Mouse (Mus musculus) kidney, embryonic 16.5 days (tissue): ENCODE measurements around the gene Hhat. TPM values are rescaled to one million over a fixed set of nuclear protein-coding genes. Genes with fewer than 3 reads are reported as not detected.
A peak's percentile ranks its signal among the peaks of the same experiment; 100 is the strongest.

Source experiments
- ATAC-seq: fragments of 200-750 bp; cut with Nextera tagmentation; 2 replicates; pipeline ENCODE4 v1.8.0; 2017; ENCODE audit warnings: moderate TSS enrichment; ENCODE audit not compliant: low FRiP score, low TSS enrichment
- H3K27ac ChIP-seq: fragments of 300-500 bp; sonication (generic); 2 replicates; pipeline ENCODE4 v1.5.1; 2014; ENCODE audit warnings: low read length
- H3K27me3 ChIP-seq: fragments of 300-500 bp; sonication (generic); 2 replicates; pipeline ENCODE4 v1.6.1; 2014; ENCODE audit warnings: low read length, control low read depth, mixed read lengths; ENCODE audit not compliant: insufficient read depth
- H3K36me3 ChIP-seq: fragments of 300-500 bp; sonication (generic); 2 replicates; pipeline ENCODE4 v1.6.1; 2014; ENCODE audit warnings: low read length, control low read depth, mixed read lengths; ENCODE audit not compliant: insufficient read depth
- H3K4me1 ChIP-seq: fragments of 300-500 bp; sonication (generic); 2 replicates; pipeline ENCODE4 v1.6.1; 2014; ENCODE audit warnings: low read length, control low read depth, mixed read lengths; ENCODE audit not compliant: insufficient read depth
- H3K4me2 ChIP-seq: fragments of 300-500 bp; sonication (generic); replicated peaks from 2 replicates; pipeline ENCODE4 v1.6.1; 2014; ENCODE audit warnings: low read depth, low read length
- H3K4me3 ChIP-seq: fragments of 300-500 bp; sonication (generic); 2 replicates; pipeline ENCODE4 v1.5.1; 2014; ENCODE audit warnings: mild to moderate bottlenecking, low read length
- H3K9ac ChIP-seq: fragments of 300-500 bp; sonication (generic); replicated peaks from 2 replicates; pipeline ENCODE4 v1.6.1; 2014; ENCODE audit warnings: low read length
- H3K9me3 ChIP-seq: fragments of 300-500 bp; sonication (generic); 2 replicates; pipeline ENCODE4 v1.6.1; 2016; ENCODE audit warnings: low read length, control low read depth
- WGBS: fragments of 180-500 bp; shearing (Covaris S2); extraction: QIAGEN DNeasy Blood & Tissue Kit; methylation state at CpG from one replicate; pipeline ENCODE4 v1.1.7; 2014; 5-methylcytosine and 5-hydroxymethylcytosine counted together
- polyA plus RNA-seq: library from polyadenylated mRNA; unstranded; fragments of >200 nt; fragmentation: Nextera tagmentation; extraction: Ambion mirVana; gene quantifications from 2 replicates; pipeline ENCODE4 v1.2.1, GENCODE M21; 2015

The Hhat gene
- polyA plus RNA-seq, 1 experiment from 2014 or later, result 17.8 TPM

DNA sequence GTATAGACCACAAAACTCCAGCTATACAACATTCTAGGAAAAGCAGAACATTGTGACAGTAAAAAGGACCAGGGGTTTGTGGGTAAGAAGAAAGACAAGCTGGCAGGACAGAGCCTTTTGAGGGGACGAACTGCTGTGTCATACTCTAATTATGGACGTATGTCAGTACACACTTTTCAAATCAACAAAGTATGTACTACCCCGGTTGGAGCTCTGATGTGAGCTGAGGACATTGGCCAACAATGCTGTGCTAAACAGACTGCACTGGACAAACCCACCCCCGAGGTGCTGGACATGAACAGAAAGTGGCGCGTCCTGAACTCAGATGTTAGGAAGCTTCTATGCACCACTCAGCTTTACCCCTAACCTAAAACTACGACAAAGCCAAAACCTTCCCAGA is 14.3 kb downstream of the Hhat start:
- ATAC-seq, result no peak
- 86% methylated on average over 7 of the region's 7 CpGs for WGBS

DNA sequence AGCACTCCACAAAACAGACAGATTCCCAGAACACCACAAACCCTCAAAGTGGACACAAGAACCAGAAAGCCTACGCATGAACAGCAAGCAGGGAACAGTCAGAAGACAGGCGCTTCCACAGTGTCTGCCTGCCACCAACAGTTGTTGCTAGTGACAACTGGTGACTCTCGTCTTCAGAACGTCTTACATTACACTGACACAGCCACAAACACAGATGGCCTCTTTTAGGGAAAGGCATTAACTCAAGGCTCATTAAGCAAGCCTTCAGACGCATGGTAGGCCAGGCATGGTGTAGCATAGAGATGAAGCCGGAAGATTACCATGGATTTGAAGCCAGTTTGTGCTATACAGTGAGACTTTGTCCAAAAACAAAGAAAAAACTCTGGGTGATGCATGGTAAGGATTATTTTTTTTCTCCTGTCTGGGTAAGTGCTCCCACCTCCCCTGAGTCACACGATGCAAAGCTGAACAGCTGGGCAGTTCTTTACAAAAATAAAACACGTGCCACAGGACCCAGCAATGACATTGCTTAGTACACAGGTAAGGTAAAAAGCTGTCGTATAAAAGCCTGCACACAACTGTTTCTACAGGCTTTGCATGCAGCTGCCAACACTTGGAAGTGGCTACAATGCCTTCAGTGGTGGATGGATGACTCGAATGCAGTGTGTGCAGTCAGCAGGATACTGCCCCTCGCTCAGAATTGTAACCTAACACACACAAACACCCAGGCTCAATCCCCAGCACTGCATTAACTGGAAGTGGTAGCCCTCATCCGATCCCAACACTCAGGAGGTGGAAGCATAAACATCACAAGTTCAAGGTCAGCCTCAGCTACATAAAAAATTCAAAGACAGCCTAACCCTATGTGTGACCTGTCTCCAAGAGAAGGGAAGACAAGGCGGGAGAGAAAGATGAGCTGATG is 15.1 kb downstream of the Hhat start:
- ATAC-seq, result peak; percentile 87
- Histone ChIP-seq H3K4me2 (peak overlapping the region; percentile 7; the same call in 1 of the 2 replicates), H3K27ac (peak overlapping the region; percentile 45), H3K4me1 (peaks cover 24% of the 10 kb centered on the region), H3K4me3 (no peak overlapping the region), H3K27me3 (no peaks in the 10 kb centered on the region), H3K9ac (no peak overlapping the region), H3K36me3 (0 out of 2 replicates have a peak, but pooled peaks cover 3% of the 10 kb centered on the region), H3K9me3 (no peaks in the 10 kb centered on the region)
- WGBS, result 31% methylated on average over 13 of the region's 13 CpGs

More for the DNA sequence above, 14.3 kb downstream of the Hhat start:
- H3K4me3 ChIP-seq, result no peak overlapping the region
- H3K4me1 ChIP-seq, result peaks cover 24% of the 10 kb centered on the region
- H3K27ac ChIP-seq, result no peak overlapping the region
- no peaks in the 10 kb centered on the region for H3K9me3 ChIP-seq
- no peaks in the 10 kb centered on the region for H3K27me3 ChIP-seq
- no peak overlapping the region for H3K4me2 ChIP-seq
- 0 out of 2 replicates have a peak, but pooled peaks cover 3% of the 10 kb centered on the region for H3K36me3 ChIP-seq
- no peak overlapping the region for H3K9ac ChIP-seq

DNA sequence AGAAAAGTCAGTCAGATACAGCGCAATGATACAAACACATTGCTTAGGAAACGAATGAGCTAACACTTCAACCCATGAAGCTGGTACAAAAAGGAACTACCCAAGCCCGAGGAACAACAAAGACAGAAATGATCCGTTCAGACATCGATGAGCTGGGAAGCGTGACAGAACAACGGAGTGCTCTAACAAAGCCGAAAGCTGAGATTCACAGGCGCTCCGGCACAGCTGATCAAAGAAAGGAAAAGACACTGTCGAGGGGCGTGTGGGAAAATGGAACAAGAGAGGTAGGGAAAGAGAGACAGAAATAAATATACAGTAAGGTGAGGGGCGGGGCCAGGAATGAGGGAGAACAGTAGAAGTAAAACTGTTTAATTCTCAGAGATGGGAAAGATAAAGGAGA is 15.8 kb downstream of the Hhat start:
- Histone ChIP-seq H3K27ac (peak overlapping the region; percentile 45), H3K4me3 (no peak overlapping the region), H3K9ac (no peak overlapping the region), H3K4me1 (peaks cover 24% of the 10 kb centered on the region), H3K4me2 (peak overlapping the region; percentile 7; the same call in 1 of the 2 replicates), H3K9me3 (no peaks in the 10 kb centered on the region), H3K36me3 (0 out of 2 replicates have a peak, but pooled peaks cover 3% of the 10 kb centered on the region), H3K27me3 (no peaks in the 10 kb centered on the region)
- ATAC-seq, result no peak
- WGBS, result 54% methylated on average over 13 of the region's 13 CpGs

- H3K9ac ChIP-seq, result no peak overlapping the region
- peaks cover 19% of the 10 kb centered on the region for H3K4me1 ChIP-seq
- H3K4me3 ChIP-seq, result no peak overlapping the region
- 0 out of 2 replicates have a peak, but pooled peaks cover 3% of the 10 kb centered on the region for H3K36me3 ChIP-seq
- no peaks in the 10 kb centered on the region for H3K27me3 ChIP-seq
- no peak for ATAC-seq
- H3K4me2 ChIP-seq, result no peak overlapping the region
- H3K9me3 ChIP-seq, result no peaks in the 10 kb centered on the region
- WGBS, result 93% methylated on average over 4 of the region's 4 CpGs
- H3K27ac ChIP-seq, result no peak overlapping the region
Measured at GRCm38 (mm10) chr1:192754268-192754667, 16.8 kb downstream of the Hhat start.

DNA sequence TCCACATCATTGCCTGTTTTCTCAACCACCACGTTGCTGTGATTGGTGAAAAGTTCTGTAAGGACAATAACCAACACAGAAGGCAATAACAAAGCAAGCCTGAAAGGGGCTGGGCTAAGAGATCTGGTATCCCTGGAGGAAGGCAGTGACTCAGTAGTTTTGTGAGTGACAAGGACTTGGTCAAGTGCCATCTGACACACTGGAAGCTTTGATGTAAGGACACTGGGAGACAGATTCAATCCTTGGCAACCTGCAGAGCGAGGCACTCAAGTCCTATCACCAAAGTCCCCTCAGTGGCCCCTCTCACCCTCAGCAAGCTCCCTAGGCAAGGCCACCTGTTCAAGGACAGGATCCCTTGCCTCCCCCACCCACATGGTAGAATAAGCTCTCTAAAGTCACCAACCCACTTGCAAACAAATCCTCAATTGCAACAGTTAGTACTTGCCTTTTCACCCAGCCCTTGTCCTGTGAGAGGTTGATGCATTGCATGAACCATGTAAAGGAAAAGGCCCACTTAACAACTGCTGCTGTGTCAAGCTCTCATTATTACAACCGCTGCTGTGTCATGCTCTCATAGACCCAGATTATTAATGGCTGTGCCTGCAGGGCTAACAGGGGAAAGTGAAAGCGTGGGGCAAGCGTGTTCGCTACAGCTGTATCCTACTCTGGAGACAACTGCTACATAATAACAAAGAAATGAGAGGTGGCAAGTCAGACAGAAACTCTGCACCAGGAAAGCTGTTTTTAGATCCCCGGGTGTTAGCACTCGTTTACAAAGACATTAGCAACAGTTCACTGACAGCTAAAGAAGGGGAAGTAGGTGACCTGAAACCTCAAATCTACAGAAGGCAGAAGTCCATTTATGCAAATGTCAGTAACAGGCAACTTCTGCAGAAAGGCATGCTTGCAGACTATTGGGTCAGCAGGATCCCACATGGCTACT is 18.1 kb downstream of the Hhat start:
- H3K9ac ChIP-seq, result no peak overlapping the region
- 26% methylated on average over 8 of the region's 8 CpGs for WGBS
- peak; percentile 61; the same call in 1 of the 2 replicates for ATAC-seq

DNA sequence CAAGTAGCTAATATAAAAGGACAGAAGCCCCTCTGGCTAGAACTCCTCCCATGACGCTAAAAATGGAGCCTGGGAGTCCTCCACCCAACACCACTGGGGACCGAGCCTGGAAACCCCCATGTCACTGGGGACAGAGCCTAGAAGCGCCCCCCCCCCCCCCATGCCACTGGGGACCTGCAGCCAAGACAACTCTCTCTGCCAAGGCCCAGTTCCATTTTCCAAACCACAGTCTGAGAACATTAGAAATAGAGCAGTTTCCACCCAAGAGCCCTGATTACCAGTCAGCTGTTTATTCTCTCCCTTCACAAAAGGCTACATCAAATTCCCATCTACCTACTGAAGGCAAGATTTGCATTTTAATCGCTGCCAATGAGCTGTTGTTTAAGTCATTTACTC is 21.0 kb downstream of the Hhat start:
- Histone ChIP-seq H3K36me3 (0 out of 2 replicates have a peak, but pooled peaks cover 3% of the 10 kb centered on the region), H3K4me2 (no peak overlapping the region), H3K9ac (no peak overlapping the region), H3K9me3 (no peaks in the 10 kb centered on the region), H3K27ac (no peak overlapping the region), H3K4me1 (peaks cover 10% of the 10 kb centered on the region), H3K4me3 (no peak overlapping the region), H3K27me3 (no peaks in the 10 kb centered on the region)
- 70% methylated on average over 4 of the region's 4 CpGs for WGBS
- no peak for ATAC-seq

More for the DNA sequence above, 18.1 kb downstream of the Hhat start:
- H3K4me1 ChIP-seq, result peaks cover 19% of the 10 kb centered on the region
- no peaks in the 10 kb centered on the region for H3K9me3 ChIP-seq
- peak overlapping the region; percentile 78 for H3K27ac ChIP-seq
- H3K27me3 ChIP-seq, result no peaks in the 10 kb centered on the region
- H3K4me2 ChIP-seq, result peak overlapping the region; percentile 30
- peak overlapping the region; percentile 18; the same call in 1 of the 2 replicates for H3K4me3 ChIP-seq
- 0 out of 2 replicates have a peak, but pooled peaks cover 3% of the 10 kb centered on the region for H3K36me3 ChIP-seq

DNA sequence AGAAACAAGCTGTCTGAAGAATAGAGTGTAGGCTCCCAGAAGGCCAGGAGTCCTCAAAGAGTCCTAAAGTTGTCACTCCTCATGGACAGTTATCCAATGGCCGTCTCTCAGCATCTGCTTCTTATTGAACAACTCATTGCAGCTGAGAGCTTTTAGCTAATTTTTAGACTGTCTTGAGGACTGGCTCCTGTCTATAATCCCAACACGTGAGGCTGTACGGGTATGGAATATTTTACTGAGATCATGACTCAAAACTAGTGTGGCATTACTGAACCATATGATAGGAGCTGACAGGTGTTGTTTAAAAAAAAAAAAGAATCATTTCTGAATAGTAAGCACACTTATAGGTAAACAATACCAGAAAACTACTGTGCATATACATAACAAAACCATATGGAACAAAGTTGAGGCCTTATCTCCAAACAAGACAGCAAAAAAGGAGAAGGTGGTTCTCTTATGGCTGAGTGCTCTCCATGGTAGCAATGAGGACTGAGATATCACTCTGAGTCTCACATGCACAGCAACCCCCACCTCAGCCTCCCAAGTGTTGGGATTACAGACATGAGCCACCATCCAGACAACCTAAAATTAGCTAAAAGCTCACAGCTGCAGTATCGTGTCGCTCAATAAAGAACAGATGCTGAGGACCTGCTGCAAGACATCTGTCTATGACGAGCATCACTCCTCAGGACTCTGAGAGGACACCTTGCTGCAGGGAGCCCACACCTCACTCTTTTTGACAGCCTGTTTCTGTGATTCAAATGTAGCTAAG is 21.6 kb downstream of the Hhat start:
- Histone ChIP-seq H3K27me3 (no peaks in the 10 kb centered on the region), H3K4me2 (no peak overlapping the region), H3K36me3 (no peaks in the 10 kb centered on the region), H3K9ac (no peak overlapping the region), H3K9me3 (no peaks in the 10 kb centered on the region), H3K4me3 (no peak overlapping the region), H3K27ac (no peak overlapping the region), H3K4me1 (peaks cover 10% of the 10 kb centered on the region)
- ATAC-seq, result no peak
- 84% methylated on average over 6 of the region's 6 CpGs for WGBS

- 81% methylated on average over 6 of the region's 6 CpGs for WGBS
- no peak overlapping the region for H3K9ac ChIP-seq
- H3K9me3 ChIP-seq, result no peaks in the 10 kb centered on the region
- H3K4me2 ChIP-seq, result no peak overlapping the region
- no peak for ATAC-seq
- H3K4me3 ChIP-seq, result no peak overlapping the region
- no peaks in the 10 kb centered on the region for H3K36me3 ChIP-seq
- no peaks in the 10 kb centered on the region for H3K27me3 ChIP-seq
- no peaks in the 10 kb centered on the region for H3K4me1 ChIP-seq
- H3K27ac ChIP-seq, result no peak overlapping the region
Measured at GRCm38 (mm10) chr1:192746201-192746600, 24.8 kb downstream of the Hhat start.
